Mouse (Mus musculus): Measurements from ENCODE around the gene Cklf.
"Not testable (repeated sequence)": the region's sequence is repeated elsewhere in the genome, so short reads cannot be mapped to it uniquely, and the experiment has no call there.

DNA sequence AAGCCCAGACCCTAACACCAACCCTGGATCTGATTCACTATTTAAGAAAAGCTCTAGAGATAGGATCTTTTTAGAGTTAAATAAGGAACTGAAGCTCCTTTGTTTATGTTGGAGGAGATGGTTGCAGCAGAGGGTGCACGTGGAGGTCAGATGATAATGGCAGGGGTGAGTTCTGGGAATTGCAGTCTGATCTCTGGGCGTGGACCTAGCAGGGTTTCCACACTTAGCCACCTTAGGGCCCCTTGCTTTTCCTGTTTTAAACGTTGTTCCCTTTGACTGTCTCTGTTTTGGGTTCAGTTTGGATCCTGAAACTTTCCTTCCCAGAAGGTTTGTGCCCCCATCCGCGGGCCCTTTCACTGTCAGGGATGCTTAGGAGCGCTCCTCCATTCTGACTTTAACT lies 57.7 kb downstream of the Cklf start:
- TF ChIP-seq CTCF (IDR thresholded peaks at IDR 0.05; ENCODE audit: low read depth, low read length); POLR2A (IDR thresholded peaks at IDR 0.05; ENCODE audit: borderline replicate concordance, low read depth, low read length): not testable (repeated sequence)

Data from bone marrow macrophage, adult 2 months (primary cell).